Mouse (Mus musculus) ES-Bruce4 (cell line): ENCODE results near the gene Nkx2-2. TPM values are rescaled to one million over a fixed set of nuclear protein-coding genes. Genes with fewer than 3 reads are reported as not detected.

ENCODE experiments used
- H3K27ac ChIP-seq: 2 replicates; pipeline ENCODE4 v1.5.1; 2012; ENCODE audit warnings: low read length, inconsistent platforms; ENCODE audit not compliant: insufficient read depth
- H3K27me3 ChIP-seq: 2 replicates; pipeline ENCODE4 v1.6.1; 2012; ENCODE audit warnings: mild to moderate bottlenecking, low read length, inconsistent platforms; ENCODE audit not compliant: control insufficient read depth, poor library complexity, insufficient read depth, severe bottlenecking
- H3K36me3 ChIP-seq: 2 replicates; pipeline ENCODE4 v1.6.1; 2012; ENCODE audit warnings: inconsistent platforms, mild to moderate bottlenecking, low read length, moderate library complexity; ENCODE audit not compliant: control insufficient read depth, poor library complexity, insufficient read depth, severe bottlenecking
- H3K4me1 ChIP-seq: one replicate; pipeline ENCODE4 v1.8.1; 2011; ENCODE audit warnings: low read length; ENCODE audit not compliant: control insufficient read depth, insufficient read depth
- H3K4me3 ChIP-seq: 2 replicates; pipeline ENCODE4 v1.5.1; 2011; ENCODE audit warnings: low read depth, mild to moderate bottlenecking, low read length
- H3K9ac ChIP-seq: 2 replicates; pipeline ENCODE4 v1.6.1; 2012; ENCODE audit warnings: low read depth, mild to moderate bottlenecking, inconsistent platforms; ENCODE audit not compliant: poor library complexity, severe bottlenecking
- H3K9me3 ChIP-seq: replicated peaks from 2 replicates; pipeline ENCODE4 v1.6.1; 2012; ENCODE audit warnings: mild to moderate bottlenecking, low read length, inconsistent platforms; ENCODE audit not compliant: control insufficient read depth, poor library complexity, insufficient read depth, severe bottlenecking
- CTCF ChIP-seq: IDR thresholded peaks from one replicate; pipeline ENCODE4 v1.8.1; 2011; ENCODE audit warnings: low read depth, low read length
- EP300 ChIP-seq: IDR thresholded peaks from 2 replicates; pipeline ENCODE4 v1.6.1; 2011; ENCODE audit warnings: low read depth, low read length; ENCODE audit not compliant: insufficient read depth
- polyA plus RNA-seq: library from polyadenylated mRNA; stranded (reverse); fragments of >200 nt; gene quantifications from 2 replicates; pipeline ENCODE4 v1.2.4, GENCODE M21; 2011; ENCODE audit warnings: low read depth; ENCODE audit not compliant: missing spikeins, insufficient read depth, insufficient read length

The Nkx2-2 gene
- polyA plus RNA-seq, 1 experiment: not detected

DNA sequence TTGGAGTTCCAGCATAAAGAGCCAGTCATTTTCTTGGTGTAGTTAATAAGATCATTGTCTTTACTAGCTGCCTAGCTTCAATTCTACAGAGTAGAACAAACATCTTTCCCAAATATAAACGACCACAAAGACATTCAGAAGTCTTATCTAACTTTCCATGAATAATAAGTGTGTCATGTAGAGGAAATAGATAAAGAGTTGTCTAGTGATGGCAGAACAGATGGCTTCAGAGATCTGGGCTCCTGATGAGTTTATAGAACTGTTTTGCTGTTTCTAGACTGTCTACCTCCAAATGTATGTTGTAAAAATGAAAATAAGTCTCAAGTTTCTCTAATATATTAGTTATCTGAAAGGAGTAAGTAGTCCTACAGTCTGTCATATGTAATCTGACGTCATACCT lies 41.5 kb downstream of the Nkx2-2 start:
- Histone ChIP-seq H3K36me3 (no peaks in the 10 kb centered on the region), H3K9me3 (no peaks in the 10 kb centered on the region), H3K4me1 (no peaks in the 10 kb centered on the region), H3K4me3 (no peak overlapping the region), H3K9ac (no peak overlapping the region), H3K27ac (no peak overlapping the region), H3K27me3 (no peaks in the 10 kb centered on the region)
- TF ChIP-seq EP300 (no peak), CTCF (no peak)

Other genes with a start within 250 kb of the Nkx2-2 start
- 179 and 196 TPM in 2 replicates for gene Xrn2, start 181.2 kb downstream of the Nkx2-2 start, polyA plus RNA-seq
- gene Nkx2-4, start 108.8 kb downstream of the Nkx2-2 start, polyA plus RNA-seq: not detected in 2 replicates
- not detected in 2 replicates for gene Pax1, start 167.7 kb upstream of the Nkx2-2 start, polyA plus RNA-seq